Mouse (Mus musculus) megakaryocyte-erythroid progenitor cell, adult 5 weeks (primary cell): ENCODE results near the gene Ski. TPM values are rescaled to one million over a fixed set of nuclear protein-coding genes. Genes with fewer than 3 reads are reported as not detected.

Experiments
- polyA plus RNA-seq: library from polyadenylated mRNA; stranded (reverse); fragments of >175 nt; gene quantifications from 2 replicates; pipeline ENCODE4 v1.2.3, GENCODE M21; 2012

Gene Ski
- 27.5 and 32.2 TPM in 2 replicates for polyA plus RNA-seq

GRCm38 (mm10) chr4:155222552-155222840 is at the start of gene Ski:
Gene Ski (minus strand): TSS chr4:155222592.

GRCm38 (mm10) chr4:155249648-155250351 is 27.4 kb upstream of the Ski start, which contains the start of gene Faap20:
Gene Faap20 (plus strand): TSS chr4:155249802.

Other genes starting within 250 kb of the Ski start
- 0.14 TPM in 1 of 2 replicates, not detected in the other for gene Plch2, start 165.8 kb downstream of the Ski start, polyA plus RNA-seq
- gene Pex10, start 155.6 kb downstream of the Ski start, polyA plus RNA-seq, result 21.4 and 22.4 TPM in 2 replicates
- 64.4 and 68.2 TPM in 2 replicates for gene Rer1, start 136.2 kb downstream of the Ski start, polyA plus RNA-seq
- gene Morn1, start 136.0 kb downstream of the Ski start, polyA plus RNA-seq, result 2.3 and 2.6 TPM in 2 replicates
- 60.6 and 64.1 TPM in 2 replicates for gene Faap20, start 27.2 kb upstream of the Ski start, polyA plus RNA-seq
- gene Prkcz, start 138.8 kb upstream of the Ski start, polyA plus RNA-seq, result 0.13 TPM in 1 of 2 replicates, not detected in the other
- gene Gabrd, start 175.5 kb upstream of the Ski start, polyA plus RNA-seq, result not detected in 2 replicates
- gene Cfap74, start 186.6 kb upstream of the Ski start, polyA plus RNA-seq, result not detected in 2 replicates
- 0.37 TPM in 1 of 2 replicates, not detected in the other for gene Tmem52, start 246.5 kb upstream of the Ski start, polyA plus RNA-seq